Mouse (Mus musculus) erythroblast, embryonic 14.5 days (primary cell): ENCODE data around the gene Card14.

Experiments used
- GATA1 ChIP-seq: IDR thresholded peaks from 2 replicates; pipeline ENCODE4 v1.6.1; 2012; ENCODE audit warnings: low read length, inconsistent platforms, mixed read lengths
- TAL1 ChIP-seq: IDR thresholded peaks from 3 replicates; pipeline ENCODE4 v1.6.1; 2012; ENCODE audit warnings: low read length, inconsistent platforms, mixed read lengths

DNA sequence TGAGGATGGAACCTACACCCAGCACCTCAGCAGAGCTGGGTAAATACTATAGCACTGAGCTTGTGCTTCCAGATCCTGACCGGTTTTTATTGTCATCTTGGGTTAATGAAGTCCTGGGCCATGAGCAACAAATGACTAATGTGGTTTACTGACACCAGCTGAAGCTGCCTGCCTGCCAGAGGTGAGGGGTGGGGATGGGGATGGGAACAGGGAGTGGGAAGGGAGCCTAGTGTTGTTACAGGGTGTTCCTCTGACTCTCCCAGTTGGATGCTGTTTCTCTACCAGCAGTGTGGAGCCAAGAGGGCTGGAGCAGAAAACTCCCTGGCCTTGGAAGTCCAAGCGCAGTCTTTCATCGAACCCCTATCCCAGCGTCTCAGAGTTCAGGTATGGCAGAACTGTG lies 9.2 kb downstream of the Card14 start:
- no peak for TF ChIP-seq GATA1
- no peak for TF ChIP-seq TAL1
